Mouse (Mus musculus) heart, postnatal 14 days (tissue): ENCODE results near the gene Hnrnpm. TPM values are rescaled to one million over a fixed set of nuclear protein-coding genes. Genes with fewer than 3 reads are reported as not detected.
"Not testable (repeated sequence)": the region's sequence is repeated elsewhere in the genome, so short reads cannot be mapped to it uniquely, and the experiment has no call there.

ENCODE experiments used
- DNase-seq, 2 experiments: peaks; one replicate each; pipeline ENCODE4 v3.0.0; 2021 to 2022
- intact Hi-C: fragments of 180-260 bp; cut with DNase I; formaldehyde crosslinking; loops from one replicate; pipeline ENCODE4 v1.15.1; 2025
- long read RNA-seq, 2 experiments: library from polyadenylated mRNA; stranded (forward); transcript quantifications; one replicate each; pipeline ENCODE4 v2.0.0; 2021
- total RNA-seq, 2 experiments: library from RNA; stranded (reverse); gene quantifications; 2 replicates each; pipeline ENCODE4 v1.2.3; 2021

Gene Hnrnpm
- total RNA-seq, result 100 to 1,000 TPM; 101 to 111 TPM
- long read RNA-seq, experiment 1, partial matches to known transcripts, result 15 of 21 reads
- long read RNA-seq, experiment 1, other reads (novel, unspliced or antisense), result 6 of 21 reads
- long read RNA-seq, experiment 2, partial matches to known transcripts, result 13 of 16 reads
- long read RNA-seq, experiment 2, other reads (novel, unspliced or antisense), result 3 of 16 reads

DNA sequence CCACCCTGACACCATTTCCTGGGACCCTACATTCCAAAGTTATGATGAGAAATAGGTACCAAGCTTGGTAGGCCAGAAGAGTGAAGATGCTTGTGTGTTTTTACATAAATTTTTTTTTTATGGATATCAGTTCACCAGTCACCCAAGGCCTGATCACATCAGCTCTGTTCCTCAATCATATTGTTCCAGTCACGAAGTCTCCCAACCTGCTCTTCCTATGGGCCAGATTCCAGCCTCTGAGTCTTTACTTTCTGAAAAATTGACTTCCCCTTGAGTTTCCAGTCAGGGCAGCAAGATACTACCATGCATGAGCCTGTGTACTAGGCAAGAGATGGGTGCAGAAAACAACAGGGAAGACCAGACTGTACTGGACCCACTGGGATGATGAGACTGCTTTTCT lies at the start of gene Hnrnpm:
Gene Hnrnpm (minus strand): TSS at position 101 of the 400 bp plus-strand sequence.
- no peak for DNase-seq
- intact Hi-C loops, result no loop called here

DNA sequence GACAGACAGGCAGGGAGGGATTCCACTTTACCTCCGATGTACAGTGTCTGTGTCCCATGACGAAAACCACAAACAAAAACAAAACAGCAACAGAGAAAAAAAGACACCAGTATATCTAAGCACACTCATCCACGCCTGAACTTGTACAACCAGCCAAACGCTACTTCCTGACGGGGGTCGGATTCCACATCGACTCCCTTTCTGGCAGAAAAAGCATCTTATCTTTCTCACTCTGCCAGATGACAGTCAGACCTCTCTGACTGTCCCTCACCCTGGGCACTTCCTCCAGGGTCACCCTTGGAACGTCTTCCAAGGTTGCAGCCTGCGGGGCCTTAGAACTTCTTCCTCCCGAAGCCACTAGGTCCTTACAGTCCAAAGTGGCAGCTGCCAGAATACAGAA lies 46.9 kb upstream of the Hnrnpm start:
- DNase-seq, intact Hi-C loops: not testable (repeated sequence)

DNA sequence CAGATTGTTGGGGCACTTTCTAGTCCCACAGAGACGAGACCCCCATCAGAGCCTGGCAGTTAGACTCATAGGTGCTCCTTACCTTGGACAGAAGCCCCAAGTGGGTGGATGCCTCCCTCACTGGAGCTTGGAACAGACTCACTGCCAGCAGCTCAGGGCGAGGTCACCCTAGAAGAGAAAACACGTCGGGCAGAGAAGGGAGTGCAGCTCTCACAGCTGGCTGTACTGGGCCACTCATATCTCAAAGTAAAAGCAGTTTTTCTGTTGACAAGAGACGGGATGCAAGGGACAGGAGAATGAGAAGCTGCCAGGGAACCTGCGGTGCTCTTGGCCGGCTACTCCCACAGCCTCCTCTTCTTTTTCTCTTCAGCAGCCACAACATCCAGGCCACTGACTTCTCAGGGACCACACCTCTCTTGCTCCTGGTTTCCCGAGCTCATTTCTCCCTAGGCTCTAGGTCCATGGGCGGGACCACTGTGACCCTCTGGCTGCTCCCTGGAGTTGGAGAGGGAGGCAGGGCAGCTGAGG lies 46.0 kb upstream of the Hnrnpm start:
- DNase-seq, result peak in 1 of 2 experiments; percentile 28
- intact Hi-C loops, result not testable (repeated sequence)

DNA sequence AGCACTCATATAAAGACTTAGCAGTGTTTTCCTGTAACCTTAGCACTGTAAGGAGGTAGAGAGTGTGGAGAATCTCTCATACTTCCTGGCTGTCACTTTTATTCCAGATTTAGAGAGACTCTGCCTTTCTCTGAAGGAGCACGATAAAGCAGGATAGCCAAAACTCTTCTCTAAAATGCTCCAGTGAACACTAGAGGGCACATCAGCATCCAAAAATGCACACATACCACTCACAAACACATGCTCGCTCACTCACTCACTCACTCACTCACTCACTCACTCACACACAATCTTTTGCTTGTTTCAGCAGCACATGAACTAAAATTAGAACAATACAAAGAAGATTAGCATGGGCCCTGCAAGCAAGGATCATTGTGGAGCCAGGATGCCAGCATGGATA lies 42.6 kb upstream of the Hnrnpm start:
- intact Hi-C loops, result loop anchor here (5.0 to 10.0 kb wide), 2 partner anchors 73 to 294 kb away; partner anchors contain the start of gene Actl9

DNA sequence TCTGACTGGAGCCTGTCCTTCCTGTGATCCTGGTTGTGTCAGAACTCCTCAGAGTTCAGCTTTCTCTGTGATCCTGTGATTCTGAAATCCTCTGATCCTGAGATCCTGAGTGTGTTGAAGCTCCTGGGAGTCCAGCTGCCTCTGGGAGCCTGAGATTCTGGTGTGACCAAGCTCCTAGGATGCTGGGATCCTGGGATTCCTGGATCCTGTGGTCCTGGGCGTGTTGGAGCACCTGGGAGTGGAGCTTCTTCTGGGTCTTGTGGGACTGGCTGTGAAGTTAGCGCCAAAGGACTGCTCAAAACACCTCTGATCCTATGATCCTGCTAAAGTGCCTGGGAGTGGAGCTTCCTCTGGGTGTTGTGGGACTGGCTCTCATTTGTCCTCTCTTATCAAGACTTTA lies 41.7 kb upstream of the Hnrnpm start:
- intact Hi-C loops, result loop anchor here (5.0 to 10.0 kb wide), 2 partner anchors 74 to 294 kb away; partner anchors contain the start of gene Actl9

More for the DNA sequence above, 42.6 kb upstream of the Hnrnpm start:
- no peak for DNase-seq

DNA sequence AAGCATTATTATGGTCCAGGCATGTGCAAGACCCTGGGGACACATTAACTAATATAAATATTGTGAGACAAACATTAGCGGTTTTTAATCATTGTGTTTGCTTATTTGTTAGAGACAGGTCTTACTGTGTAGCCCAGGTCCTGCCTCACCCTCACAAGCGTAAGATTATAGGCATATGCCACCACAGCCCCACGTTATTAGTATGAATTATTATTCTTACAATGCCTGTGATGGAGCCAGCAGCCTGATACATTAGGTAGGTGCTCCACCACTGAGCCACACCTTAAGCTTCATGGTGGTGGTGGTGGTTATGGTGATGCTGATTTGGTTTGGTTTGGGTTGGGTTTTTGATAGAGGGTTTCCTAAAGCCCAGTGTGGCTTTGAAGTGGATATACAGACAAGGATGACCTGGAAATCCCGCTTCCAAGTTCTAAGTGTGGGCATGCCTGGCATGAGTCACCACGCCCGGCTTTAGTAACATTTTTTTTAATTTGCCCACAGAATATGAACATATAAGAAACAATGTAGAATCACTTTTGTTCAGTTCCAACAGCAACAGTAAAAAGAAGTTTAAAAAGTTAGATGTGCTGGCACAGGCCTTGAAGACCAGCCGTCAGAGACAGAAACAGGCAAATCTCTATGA lies 33.2 kb upstream of the Hnrnpm start:
- intact Hi-C loops, result loop anchor here (10.0 kb wide), 1 partner anchor 285 kb away; the partner anchor contains the start of gene Actl9
- DNase-seq, result no peak

More for the DNA sequence above, 41.7 kb upstream of the Hnrnpm start:
- no peak for DNase-seq

DNA sequence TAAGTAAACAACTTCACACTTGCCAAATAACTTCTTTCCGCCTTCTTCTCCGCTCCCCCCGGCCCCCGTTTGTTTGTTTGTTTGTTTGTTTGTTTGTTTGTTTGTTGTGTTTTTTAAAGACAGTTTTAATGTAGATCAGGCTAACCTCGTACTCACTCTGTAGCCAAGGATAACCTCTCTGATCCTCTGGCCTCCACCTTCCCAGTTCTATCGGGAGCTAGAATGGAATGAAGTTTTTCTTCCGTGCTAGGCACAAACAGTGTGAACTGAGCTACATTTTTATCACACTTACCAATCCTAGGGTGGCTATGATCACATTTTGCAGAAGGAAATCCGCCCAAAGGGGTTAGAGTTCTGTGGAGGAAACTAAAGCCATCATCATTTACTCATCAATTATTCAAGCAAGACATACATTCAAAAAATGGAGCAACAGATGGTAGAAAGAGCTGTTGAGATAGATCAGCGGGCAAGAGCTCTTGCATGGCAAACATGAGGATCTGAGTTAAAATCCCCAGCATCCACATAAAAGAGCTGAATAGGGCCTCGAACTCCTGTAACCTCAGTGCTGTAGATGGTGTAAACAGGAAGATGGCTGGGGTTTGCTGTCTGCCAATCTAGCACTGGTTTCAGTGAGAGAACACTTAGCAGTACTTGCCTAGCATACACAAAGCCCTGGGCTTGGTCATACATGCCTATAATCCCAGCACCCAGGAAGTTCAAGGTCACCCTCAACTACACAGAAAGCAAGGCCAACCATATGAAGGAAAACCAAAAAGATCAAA lies 32.5 kb upstream of the Hnrnpm start:
- DNase-seq, result no peak
- intact Hi-C loops, result no loop called here

DNA sequence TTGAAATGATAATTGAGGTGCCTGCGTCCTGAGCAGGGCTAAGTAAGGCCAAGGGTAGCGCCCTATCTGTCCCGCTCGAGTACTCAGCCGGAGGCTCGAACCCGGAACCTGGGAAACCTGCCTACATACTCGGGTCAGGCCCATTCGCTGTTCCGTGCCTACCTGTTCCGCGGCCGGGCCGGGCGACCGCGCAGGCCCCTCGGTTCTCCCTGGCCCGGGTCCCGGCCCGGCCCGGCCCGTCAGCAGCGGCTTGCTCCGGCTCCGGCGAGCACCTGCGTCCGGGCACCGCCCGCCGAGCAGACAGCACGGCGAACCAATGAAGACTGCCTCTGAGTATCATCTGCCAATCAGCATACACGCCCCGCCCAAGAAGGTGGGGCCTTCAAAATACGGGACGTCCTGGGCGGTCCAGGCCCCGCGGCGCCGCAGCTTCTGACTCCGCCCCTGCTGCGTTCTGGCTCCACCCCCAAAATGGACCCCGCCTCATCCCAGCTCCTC lies 31.8 kb upstream of the Hnrnpm start, which contains the start of gene March2:
Gene March2 (minus strand): TSS at position 287 of the 498 bp plus-strand sequence.
- intact Hi-C loops, result no loop called here

DNA sequence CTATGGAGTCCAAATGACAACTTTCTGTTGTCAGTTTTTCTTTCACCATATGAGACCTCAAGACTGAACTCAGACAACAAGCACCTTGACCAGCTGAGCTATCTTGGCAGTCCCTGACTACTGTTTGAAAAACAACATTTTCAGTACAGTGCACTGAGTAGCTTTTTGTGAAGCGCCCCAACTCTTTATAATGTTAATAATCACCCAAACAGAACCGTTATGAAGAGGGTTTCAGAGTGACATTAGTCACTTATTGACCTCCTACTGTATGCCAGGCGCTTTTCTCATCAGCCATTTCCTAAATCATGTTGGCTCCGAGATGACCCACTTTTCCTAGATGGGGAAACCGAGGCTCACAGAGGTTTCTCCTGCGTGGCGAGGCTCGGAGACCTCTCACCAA lies 31.3 kb upstream of the Hnrnpm start:
- intact Hi-C loops, result no loop called here
- no peak for DNase-seq

More for the DNA sequence above, 31.8 kb upstream of the Hnrnpm start, which contains the start of gene March2:
- peak; percentile 97 to 99 for DNase-seq

DNA sequence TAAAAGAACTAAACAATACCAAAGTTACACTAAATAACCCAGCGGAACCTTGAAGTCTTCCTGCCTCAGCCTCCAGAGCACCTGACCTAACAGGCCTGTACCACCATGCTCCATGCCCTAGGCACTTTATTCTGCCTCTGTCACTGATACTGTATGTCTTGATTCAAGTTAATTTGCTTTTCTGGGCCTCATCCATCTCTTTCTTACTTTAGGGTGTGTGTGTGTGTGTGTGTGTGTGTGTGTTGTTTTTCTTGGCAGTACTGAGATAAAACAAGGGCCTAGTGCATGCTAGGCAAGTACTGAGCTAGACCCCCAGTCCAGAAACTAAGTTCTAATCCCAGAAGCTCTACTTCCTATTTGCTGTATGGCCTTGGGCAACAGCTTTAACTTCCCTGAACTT lies 30.6 kb upstream of the Hnrnpm start:
- no peak for DNase-seq
- intact Hi-C loops, result no loop called here

DNA sequence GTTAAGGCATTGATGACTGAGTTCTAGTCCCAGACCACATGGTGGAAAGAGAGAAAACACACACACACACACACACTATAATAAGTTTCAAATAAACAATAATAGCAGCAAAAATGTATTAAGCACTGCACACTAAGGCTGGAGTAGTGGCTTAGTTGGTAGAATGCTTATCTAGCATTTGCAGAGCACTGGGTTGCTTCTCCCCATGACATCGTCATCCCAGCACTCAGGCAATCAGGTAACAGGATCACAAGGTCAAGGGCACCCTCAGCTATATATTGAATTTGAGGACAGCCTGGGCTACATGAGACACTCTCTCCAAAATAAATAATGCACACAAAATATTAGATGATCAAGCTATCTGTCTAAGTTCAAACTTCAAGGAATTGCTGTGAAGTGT lies 28.1 kb upstream of the Hnrnpm start:
- no peak for DNase-seq
- intact Hi-C loops, result no loop called here

DNA sequence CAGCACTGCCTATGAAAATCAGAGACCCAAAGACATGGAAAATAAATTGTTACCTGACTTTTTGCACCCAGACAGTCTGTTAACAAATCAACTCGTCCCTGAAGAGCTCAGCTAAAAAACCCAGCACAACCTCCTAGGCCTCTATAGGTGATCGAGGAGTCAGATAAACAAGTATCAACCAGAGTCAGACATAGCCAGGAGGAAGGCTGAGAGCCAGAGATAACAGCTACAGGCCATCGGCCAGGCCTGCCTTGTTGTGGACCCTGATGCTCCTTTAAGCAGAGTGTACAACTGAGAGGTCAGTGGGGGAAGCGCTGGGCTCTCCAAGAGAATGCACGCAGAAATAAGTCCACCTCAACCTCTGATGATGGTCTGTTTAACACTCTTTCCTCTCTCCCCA lies 26.6 kb upstream of the Hnrnpm start:
- no peak for DNase-seq
- intact Hi-C loops, result no loop called here

DNA sequence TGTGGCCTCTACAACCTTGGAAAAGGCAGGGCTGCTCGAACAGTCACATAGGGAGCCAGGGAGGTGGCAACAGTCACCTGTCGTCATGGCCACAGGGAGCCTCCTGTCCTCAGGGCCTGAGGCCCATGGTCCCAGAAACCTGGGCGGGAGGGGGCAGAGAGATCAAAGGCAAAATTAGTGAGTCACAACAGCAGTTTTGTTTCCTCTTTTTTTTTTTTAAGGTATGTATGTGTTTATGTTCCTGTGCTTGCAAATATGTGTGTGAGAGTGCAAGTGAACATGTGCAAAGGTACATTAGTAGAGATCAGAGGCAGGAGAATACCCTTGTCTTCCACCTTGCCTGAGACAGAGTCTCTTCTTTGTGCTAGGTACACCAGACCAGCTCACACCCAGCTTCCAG lies 23.2 kb upstream of the Hnrnpm start:
- DNase-seq, result no peak
- intact Hi-C loops, result no loop called here

DNA sequence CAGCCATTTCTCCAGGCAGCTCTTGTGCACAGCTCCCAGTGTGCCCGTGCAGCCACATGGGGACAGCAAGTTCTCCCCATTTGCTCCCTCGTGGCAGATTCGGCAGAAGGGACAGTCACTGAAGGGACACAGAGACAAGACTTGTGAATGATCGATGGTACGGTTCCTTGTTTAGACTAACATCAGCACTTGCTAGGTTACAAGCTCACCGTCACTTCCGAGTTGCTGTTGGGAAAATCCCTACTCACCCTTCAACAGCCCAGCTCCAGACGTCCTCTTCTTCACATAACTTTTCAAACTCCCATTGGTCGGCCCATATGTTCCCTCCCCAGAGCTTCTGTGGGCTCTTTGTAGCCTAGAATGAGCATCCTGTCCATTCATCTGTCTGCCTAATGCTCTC lies 16.4 kb upstream of the Hnrnpm start:
- no peak for DNase-seq
- intact Hi-C loops, result no loop called here

DNA sequence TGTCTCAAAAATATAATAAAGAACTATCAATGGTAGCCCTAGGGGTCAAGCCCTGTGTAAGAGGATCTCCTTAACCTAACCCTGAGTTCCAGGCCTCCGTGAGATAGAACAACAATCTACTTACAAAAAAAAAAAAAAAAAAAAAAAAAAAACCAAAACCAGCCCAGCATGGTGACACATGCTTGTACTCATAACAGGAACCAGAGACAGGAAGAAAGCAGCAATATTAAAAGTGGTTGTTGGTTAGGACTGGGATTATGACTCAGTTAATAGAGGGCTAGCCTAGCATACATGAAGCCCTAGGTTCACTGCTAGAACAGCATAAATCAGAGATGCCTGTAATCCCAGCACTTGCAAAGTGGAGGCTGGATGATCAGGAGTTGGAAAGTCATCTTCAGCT lies 15.5 kb upstream of the Hnrnpm start:
- intact Hi-C loops, result no loop called here
- no peak for DNase-seq

DNA sequence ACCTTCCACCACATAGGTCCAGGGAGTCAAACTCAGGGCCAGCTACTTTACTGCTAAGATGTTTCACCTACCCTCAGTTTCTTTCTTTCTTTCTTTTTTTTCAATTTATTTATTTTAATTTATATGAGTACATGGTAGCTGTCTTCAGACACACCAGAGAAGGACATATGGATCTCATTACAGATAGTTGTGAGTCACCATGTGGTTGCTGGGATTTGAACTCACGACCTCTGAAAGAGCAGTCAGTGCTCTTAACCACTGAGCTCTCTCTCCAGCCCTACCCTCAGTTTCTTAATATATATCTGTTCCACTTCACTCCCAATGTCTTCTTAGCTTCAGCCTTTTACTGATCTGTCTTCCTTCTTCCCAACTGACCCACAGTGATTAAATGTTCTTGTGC lies 8.8 kb upstream of the Hnrnpm start:
- no peak for DNase-seq
- intact Hi-C loops, result no loop called here

DNA sequence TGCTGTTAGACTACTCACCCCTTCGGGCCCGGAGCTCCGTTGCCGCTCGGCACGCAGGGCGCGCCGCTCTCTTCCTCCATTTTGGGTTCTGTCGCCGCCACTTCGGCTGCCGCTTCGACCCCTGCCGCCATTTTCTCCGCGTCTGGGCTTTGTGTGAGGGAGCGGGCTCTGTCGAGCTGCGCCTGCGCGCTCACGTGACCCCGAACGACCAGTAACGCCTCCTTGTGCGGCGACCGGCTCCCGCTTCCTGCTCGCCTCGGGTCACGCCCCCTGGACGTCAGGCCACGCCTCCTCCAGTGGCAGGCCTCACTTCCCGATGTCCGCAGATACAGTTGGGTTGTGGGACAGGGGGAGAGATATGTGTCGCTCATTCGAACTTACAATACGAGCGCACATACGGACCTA lies 1.4 kb downstream of the Hnrnpm start:
- DNase-seq, result peak; percentile 99
- intact Hi-C loops, result no loop called here

DNA sequence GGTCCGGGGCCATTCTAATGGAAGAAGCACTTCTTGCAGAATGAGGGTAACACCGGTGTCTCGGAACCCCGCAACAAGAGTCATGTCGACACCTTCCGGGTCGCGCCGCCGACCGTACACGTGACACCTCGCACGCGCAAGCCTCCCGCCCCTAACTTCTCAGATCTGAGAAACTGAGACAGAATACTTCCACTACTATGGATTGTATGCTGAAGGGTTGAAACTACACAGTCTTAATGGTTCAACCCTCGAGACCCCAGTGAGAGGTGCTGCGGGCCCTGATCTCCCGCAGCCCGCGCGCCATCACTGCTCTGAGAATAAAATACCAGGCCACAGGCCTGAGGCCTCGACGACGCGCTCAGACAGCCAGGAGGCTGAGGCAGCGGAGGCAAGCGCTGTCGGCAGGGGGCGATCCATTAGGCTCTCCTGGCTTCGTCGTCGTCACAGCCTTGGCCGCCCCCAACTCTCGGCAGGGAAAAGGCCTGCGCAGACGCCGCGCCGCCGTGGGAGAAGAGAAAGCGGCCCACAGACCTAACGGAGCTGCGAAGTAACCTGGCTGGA lies 1.9 kb downstream of the Hnrnpm start:
- peak; percentile 66 to 69 for DNase-seq
- intact Hi-C loops, result no loop called here

DNA sequence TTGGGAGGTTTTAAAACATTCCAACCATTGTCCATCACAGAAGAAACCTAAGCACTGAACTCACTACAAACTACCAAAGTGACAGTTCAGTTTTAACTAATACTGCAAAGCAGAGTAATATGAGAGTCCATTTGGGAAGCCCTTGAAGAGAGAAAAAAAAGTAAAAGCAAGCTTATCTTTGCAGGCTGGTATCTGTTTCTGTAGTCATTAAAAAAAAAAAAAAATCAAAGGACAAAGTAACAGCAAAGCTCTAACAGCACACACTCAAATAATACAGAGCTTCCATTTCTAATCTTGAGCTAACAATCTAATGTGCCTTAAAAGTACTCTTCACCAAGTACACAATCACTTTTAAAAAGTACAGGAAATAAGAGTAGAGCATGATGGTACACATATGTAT lies 4.9 kb downstream of the Hnrnpm start:
- no peak for DNase-seq
- intact Hi-C loops, result no loop called here

DNA sequence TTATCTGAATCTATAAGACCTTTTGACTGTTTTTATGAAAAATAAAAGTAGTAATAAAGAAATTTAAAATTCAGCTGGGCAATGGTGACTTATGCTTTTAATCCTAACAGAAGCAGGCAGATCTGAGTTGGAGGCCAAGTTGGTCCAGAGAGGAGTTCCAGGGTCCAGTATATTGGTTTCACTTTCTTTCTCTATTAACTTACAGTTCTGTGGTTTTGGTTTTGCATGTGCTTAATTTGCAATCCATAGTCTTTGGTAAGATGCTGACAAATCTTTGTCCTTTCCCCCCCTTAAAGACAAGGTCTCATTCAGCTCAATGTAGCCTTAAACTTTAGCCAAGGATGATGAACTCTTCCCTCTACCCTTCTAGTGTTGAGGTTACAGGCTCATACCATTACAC lies 7.9 kb downstream of the Hnrnpm start:
- no peak for DNase-seq
- intact Hi-C loops, result no loop called here

DNA sequence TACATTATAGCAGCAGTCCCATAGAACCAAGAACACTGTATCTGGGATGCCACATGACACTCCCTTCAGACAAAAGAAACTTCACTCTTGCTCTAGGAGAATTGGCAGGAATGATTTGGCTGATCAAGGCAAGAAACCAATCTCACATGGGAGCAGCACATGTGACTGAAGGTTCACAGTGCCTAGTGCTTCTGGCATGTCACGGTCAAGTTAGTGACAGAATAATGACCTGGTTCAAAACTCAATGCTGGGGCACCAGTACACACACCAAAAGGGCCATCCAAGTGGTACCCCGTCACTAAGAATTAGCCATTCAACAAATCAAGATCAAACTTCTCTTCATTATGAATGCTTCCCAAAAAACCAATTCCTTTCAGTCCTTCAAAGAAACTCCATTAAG lies 10.6 kb downstream of the Hnrnpm start:
- intact Hi-C loops, result no loop called here
- no peak for DNase-seq
